Mouse (Mus musculus): ENCODE measurements around the gene Tns3.

DNA sequence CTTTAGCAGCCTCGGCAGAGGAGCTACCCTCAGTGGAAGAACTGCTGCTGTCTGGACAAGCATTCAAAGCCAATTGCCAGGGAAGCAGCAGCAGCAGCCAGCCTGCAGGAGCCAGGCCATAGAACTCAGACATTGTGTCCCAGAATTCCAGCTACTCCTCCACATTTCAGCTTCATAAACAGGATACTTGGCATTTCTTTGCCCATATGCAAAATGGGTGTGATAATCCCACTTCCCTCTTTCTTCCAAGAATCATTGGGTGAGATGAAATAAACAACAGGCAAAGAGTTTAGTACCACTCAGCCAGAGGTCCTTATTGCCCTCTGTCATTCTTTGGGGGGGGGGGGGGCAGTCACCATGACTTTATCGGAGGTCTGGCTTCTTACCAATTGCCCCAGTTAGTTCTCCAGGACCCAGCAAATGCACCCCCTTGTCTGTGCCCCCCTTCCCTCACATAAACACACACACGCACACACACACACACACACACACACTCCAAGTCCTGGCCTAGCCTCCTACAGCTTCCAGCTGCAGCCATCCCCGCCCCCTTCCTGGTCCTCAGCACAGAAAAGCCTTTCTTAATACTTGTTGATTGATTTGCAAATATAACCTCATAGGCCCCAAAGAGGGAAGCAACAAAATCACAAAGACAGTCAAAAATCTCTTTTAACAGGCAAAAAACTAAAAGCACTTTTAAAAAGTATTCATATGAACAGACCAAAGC, 1.5 kb downstream of the Tns3 start:
- no peak for TF ChIP-seq POLR2A (IDR thresholded peaks at IDR 0.05; ENCODE audit: borderline replicate concordance, insufficient read depth, low read length)
- TF ChIP-seq CTCF (IDR thresholded peaks at IDR 0.05; ENCODE audit: borderline replicate concordance, insufficient read depth, low read depth, low read length): no peak
